Mouse (Mus musculus) embryonic facial prominence, embryonic 13.5 days (tissue): ENCODE measurements at regions not wholly inside any gene's neighbourhood (a gene's known extent, or its start where the extent isn't known, plus 50 kb on each side); places are given as distances from the start of the nearest gene placed in this dataset.

Source experiments
- ATAC-seq: fragments of 200-750 bp; cut with Nextera tagmentation; 2 replicates; pipeline ENCODE4 v1.8.0; 2017; ENCODE audit warnings: low read depth; ENCODE audit not compliant: insufficient number of reproducible peaks, insufficient read depth, low FRiP score, low TSS enrichment
- H3K27ac ChIP-seq: fragments of 300-500 bp; sonication (generic); 2 replicates; pipeline ENCODE4 v1.5.1; 2015; ENCODE audit warnings: moderate library complexity, mild to moderate bottlenecking, inconsistent platforms
- H3K27me3 ChIP-seq: fragments of 300-500 bp; sonication (generic); 2 replicates; pipeline ENCODE4 v1.6.1; 2015; ENCODE audit warnings: mild to moderate bottlenecking, inconsistent platforms
- H3K36me3 ChIP-seq: fragments of 300-500 bp; sonication (generic); 2 replicates; pipeline ENCODE4 v1.6.1; 2015; ENCODE audit warnings: mild to moderate bottlenecking, inconsistent platforms
- H3K4me1 ChIP-seq: fragments of 300-500 bp; sonication (generic); 2 replicates; pipeline ENCODE4 v1.6.1; 2015; ENCODE audit warnings: inconsistent platforms
- H3K4me2 ChIP-seq: fragments of 300-500 bp; sonication (generic); 2 replicates; pipeline ENCODE4 v1.6.1; 2015; ENCODE audit warnings: moderate library complexity, mild to moderate bottlenecking, inconsistent platforms
- H3K4me3 ChIP-seq: fragments of 300-500 bp; sonication (generic); 2 replicates; pipeline ENCODE4 v1.5.1; 2015; ENCODE audit warnings: mild to moderate bottlenecking, inconsistent platforms
- H3K9ac ChIP-seq: fragments of 300-500 bp; sonication (generic); 2 replicates; pipeline ENCODE4 v1.6.1; 2015; ENCODE audit warnings: mild to moderate bottlenecking, inconsistent platforms
- H3K9me3 ChIP-seq: fragments of 300-500 bp; sonication (generic); 2 replicates; pipeline ENCODE4 v1.6.1; 2016; ENCODE audit warnings: inconsistent platforms
- WGBS: fragments of 180-500 bp; shearing (Covaris S2); methylation state at CpG from one replicate; pipeline ENCODE4 v1.1.7; 2015; ENCODE audit warnings: mixed read lengths; 5-methylcytosine and 5-hydroxymethylcytosine counted together

DNA sequence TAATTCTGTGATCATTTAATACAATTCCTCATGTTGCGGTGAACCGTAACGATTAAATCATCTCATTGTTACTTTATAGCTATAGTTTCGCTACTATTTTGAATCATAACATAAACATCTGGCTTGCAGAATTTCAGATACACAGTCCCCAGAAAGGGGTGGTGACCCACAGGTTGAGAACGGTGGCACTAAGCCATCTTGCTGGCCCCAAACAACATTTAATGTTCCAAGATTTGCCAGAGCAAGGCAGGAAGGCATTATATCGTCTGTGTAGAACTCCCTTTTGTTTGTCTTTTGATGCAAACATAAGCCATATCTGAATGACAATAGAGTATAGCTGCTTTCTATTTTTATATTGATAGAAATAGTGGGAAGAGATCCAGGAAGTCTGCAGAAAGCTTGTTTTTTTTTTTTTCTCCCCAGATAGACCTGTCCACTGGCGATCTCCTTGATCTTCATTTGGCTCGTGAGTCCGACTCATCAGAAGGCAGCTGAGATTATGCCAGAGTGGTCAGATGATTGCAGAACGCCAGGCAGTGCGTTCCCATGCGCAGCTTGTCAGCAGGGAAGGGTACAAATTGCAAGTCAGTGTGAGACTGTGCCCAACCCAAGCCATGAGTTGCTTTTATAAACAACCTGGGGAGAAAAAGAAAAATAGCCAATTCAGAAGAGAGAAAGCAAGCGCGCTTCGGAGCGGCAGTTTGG is 213.9 kb downstream of the Dok5 start:
- no peak overlapping the region for H3K27ac ChIP-seq
- 77% methylated on average over 16 of the region's 16 CpGs for WGBS
- H3K36me3 ChIP-seq, result no peaks in the 10 kb centered on the region
- no peak for ATAC-seq
- no peak overlapping the region for H3K4me3 ChIP-seq
- peaks cover 9% of the 10 kb centered on the region; the same call in 1 of the 2 replicates for H3K4me1 ChIP-seq
- H3K9ac ChIP-seq, result no peak overlapping the region
- H3K27me3 ChIP-seq, result no peaks in the 10 kb centered on the region
- H3K9me3 ChIP-seq, result no peaks in the 10 kb centered on the region
- H3K4me2 ChIP-seq, result no peak overlapping the region

DNA sequence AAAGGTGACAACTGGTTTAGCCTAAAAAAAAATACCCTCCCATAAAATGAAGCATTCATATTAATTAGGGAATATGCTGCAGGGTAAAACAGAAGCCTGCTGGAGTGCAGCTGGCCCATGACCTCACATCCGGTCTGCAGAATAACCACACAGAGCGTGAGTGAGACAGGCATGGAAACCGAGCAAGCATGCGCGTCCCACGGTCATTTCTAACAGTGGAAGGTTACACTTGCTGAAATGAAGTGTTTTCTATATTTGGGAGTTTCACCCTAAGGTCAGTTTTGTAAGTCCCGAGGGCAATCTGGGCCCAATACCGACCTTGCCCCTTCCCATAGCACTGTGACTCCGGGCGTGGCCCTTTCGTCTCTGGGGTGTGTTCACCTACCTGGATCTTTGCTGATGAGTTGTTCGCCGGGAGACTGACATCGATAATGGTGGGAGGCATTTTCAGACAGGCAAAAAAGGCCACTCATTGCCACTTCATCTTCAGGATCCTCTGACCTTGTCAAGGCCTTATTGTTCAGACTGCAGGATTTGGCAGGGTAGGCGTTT is 214.6 kb downstream of the Dok5 start:
- H3K9me3 ChIP-seq, result no peaks in the 10 kb centered on the region
- 75% methylated on average over 15 of the region's 15 CpGs for WGBS
- H3K4me1 ChIP-seq, result peaks cover 6% of the 10 kb centered on the region; the same call in 1 of the 2 replicates
- H3K36me3 ChIP-seq, result no peaks in the 10 kb centered on the region
- H3K4me2 ChIP-seq, result no peak overlapping the region
- no peaks in the 10 kb centered on the region for H3K27me3 ChIP-seq
- ATAC-seq, result no peak
- H3K9ac ChIP-seq, result no peak overlapping the region
- H3K27ac ChIP-seq, result no peak overlapping the region
- H3K4me3 ChIP-seq, result no peak overlapping the region

GRCm38 (mm10) chr2:170947236-170947635 is 215.6 kb downstream of the Dok5 start:
- ATAC-seq, result no peak
- WGBS, result 92% methylated on average over 8 of the region's 8 CpGs

DNA sequence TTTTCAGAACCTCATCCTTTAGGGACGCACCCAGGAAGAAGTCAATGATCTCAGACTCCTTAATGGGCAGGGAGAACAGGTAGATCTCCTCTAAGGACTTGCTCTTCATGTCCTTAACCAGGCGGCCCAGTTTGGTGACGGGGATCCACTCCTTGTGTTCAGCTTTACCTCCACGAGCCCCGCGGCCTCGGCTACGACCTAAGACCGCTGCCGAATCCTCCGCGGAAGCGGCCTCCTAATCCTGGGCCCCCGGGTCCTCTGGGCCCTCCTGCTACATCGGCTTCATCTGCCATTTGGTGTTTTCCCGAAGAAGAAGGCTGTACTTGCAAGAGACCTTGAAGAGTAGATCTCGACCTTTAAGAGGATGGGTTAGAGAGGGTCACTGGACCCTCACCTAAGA is 223.0 kb downstream of the Dok5 start:
- Histone ChIP-seq H3K9ac (no peak overlapping the region), H3K9me3 (no peaks in the 10 kb centered on the region), H3K27me3 (no peaks in the 10 kb centered on the region), H3K36me3 (no peaks in the 10 kb centered on the region), H3K4me1 (no peaks in the 10 kb centered on the region), H3K4me2 (no peak overlapping the region), H3K4me3 (no peak overlapping the region), H3K27ac (no peak overlapping the region)
- ATAC-seq, result no peak
- 93% methylated on average over 17 of the region's 17 CpGs for WGBS

More at GRCm38 (mm10) chr2:170947236-170947635, 215.6 kb downstream of the Dok5 start:
- no peak overlapping the region for H3K27ac ChIP-seq
- H3K4me3 ChIP-seq, result no peak overlapping the region
- H3K4me1 ChIP-seq, result peaks cover 6% of the 10 kb centered on the region; the same call in 1 of the 2 replicates
- no peak overlapping the region for H3K4me2 ChIP-seq
- no peaks in the 10 kb centered on the region for H3K36me3 ChIP-seq
- no peaks in the 10 kb centered on the region for H3K9me3 ChIP-seq
- H3K9ac ChIP-seq, result no peak overlapping the region
- no peaks in the 10 kb centered on the region for H3K27me3 ChIP-seq

DNA sequence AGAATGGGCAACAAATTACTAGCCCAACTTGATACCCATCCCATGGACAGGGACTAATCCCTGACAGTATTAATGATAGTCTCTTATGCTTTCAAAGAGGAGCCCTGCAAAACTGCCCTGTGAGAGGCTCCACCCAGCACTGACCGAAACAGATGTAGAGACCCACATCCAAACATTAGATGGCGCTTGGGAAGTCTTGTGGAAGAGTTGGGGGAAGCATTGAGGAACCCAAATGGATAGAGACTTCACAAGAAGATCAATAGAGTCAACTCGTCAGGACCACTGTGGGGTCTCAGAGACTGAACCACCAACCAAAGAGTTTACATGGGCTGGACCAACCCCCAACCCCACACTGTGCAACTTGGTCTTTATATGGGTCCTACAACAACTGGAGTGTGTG is 225.2 kb downstream of the Dok5 start:
- H3K4me1 ChIP-seq, result no peaks in the 10 kb centered on the region

GRCm38 (mm10) chr2:170960396-170960795 is 228.8 kb downstream of the Dok5 start:
- no peak for ATAC-seq
- 89% methylated on average over 4 of the region's 4 CpGs for WGBS
- H3K27ac ChIP-seq, result no peak overlapping the region

More for the DNA sequence above, 225.2 kb downstream of the Dok5 start:
- no peaks in the 10 kb centered on the region for H3K27me3 ChIP-seq
- no peak overlapping the region for H3K9ac ChIP-seq
- no peak overlapping the region for H3K4me3 ChIP-seq
- H3K9me3 ChIP-seq, result no peaks in the 10 kb centered on the region
- H3K4me2 ChIP-seq, result no peak overlapping the region
- H3K36me3 ChIP-seq, result no peaks in the 10 kb centered on the region
- WGBS, result 72% methylated on average over 3 of the region's 3 CpGs
- H3K27ac ChIP-seq, result no peak overlapping the region
- no peak for ATAC-seq

DNA sequence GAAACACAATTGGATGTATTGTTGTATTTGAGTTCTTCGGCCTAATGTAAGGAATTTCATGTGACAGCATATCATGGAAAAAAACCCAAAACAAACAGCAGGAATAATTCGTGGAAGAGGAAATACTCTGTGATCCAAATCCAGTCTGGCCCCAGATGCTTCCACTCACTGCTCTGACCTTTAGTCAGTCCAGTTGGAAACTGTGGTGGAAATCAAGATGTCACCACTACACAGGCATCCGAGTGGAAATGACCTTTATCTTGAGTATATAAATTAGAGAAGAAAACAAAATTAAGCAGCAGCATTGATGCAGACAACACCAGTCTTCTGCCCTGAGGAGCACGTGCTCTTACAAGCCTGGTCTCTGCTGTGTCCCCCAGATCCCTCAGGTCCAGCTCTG is 230.9 kb downstream of the Dok5 start:
- no peaks in the 10 kb centered on the region for H3K9me3 ChIP-seq
- no peak for ATAC-seq
- WGBS, result 71% methylated on average over 4 of the region's 4 CpGs
- H3K27ac ChIP-seq, result no peak overlapping the region
- no peaks in the 10 kb centered on the region for H3K27me3 ChIP-seq
- H3K36me3 ChIP-seq, result no peaks in the 10 kb centered on the region
- H3K4me1 ChIP-seq, result no peaks in the 10 kb centered on the region
- no peak overlapping the region for H3K9ac ChIP-seq
- H3K4me2 ChIP-seq, result no peak overlapping the region
- H3K4me3 ChIP-seq, result no peak overlapping the region

More at GRCm38 (mm10) chr2:170960396-170960795, 228.8 kb downstream of the Dok5 start:
- Histone ChIP-seq H3K36me3 (no peaks in the 10 kb centered on the region), H3K4me3 (no peak overlapping the region), H3K9me3 (no peaks in the 10 kb centered on the region), H3K9ac (no peak overlapping the region), H3K27me3 (no peaks in the 10 kb centered on the region), H3K4me2 (no peak overlapping the region), H3K4me1 (no peaks in the 10 kb centered on the region)

- peaks cover 3% of the 10 kb centered on the region; the same call in 1 of the 2 replicates for H3K9me3 ChIP-seq
- H3K27ac ChIP-seq, result no peak overlapping the region
- peaks cover 8% of the 10 kb centered on the region for H3K4me1 ChIP-seq
- H3K36me3 ChIP-seq, result no peaks in the 10 kb centered on the region
- no peak overlapping the region for H3K9ac ChIP-seq
- no peak overlapping the region for H3K4me3 ChIP-seq
- ATAC-seq, result no peak
- no peak overlapping the region for H3K4me2 ChIP-seq
- H3K27me3 ChIP-seq, result no peaks in the 10 kb centered on the region
- WGBS, result 28% methylated on average over 3 of the region's 3 CpGs
These were observed 237.8 kb downstream of the Dok5 start for GRCm38 (mm10) chr2:170969430-170969829.

GRCm38 (mm10) chr2:170985357-170985756 is 253.8 kb downstream of the Dok5 start:
- Histone ChIP-seq H3K27me3 (no peaks in the 10 kb centered on the region), H3K36me3 (no peaks in the 10 kb centered on the region), H3K27ac (no peak overlapping the region), H3K9ac (no peak overlapping the region), H3K4me1 (peaks cover 5% of the 10 kb centered on the region; the same call in 1 of the 2 replicates), H3K4me2 (no peak overlapping the region), H3K4me3 (no peak overlapping the region), H3K9me3 (no peaks in the 10 kb centered on the region)
- no peak for ATAC-seq
- WGBS, result 74% methylated on average over 1 of the region's 1 CpGs

DNA sequence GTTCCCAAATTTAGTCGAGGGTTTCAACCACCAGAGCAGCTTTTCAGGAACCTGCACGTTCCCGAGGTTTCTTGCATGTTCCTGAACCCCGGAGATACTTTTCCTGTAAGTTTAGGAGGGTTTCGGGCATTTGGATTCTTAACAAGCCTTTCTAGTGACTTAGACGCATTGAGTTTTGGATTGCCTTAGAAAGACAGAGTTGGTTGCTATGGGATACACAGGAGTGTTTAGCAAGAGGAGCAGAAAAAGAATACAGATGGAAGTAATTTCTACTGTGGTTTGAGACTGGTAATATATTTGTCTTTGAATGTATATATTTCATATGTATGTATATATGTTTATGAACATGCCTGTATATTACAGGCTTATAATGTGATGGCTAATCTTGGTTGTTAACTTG is 266.8 kb downstream of the Dok5 start:
- peak overlapping the region; percentile 57 for H3K27ac ChIP-seq

GRCm38 (mm10) chr2:171000165-171000564 is 268.6 kb downstream of the Dok5 start:
- no peaks in the 10 kb centered on the region for H3K27me3 ChIP-seq
- H3K4me2 ChIP-seq, result no peak overlapping the region
- no peaks in the 10 kb centered on the region for H3K9me3 ChIP-seq
- ATAC-seq, result no peak
- WGBS, result 68% methylated on average over 3 of the region's 3 CpGs
- H3K27ac ChIP-seq, result no peak overlapping the region
- H3K4me1 ChIP-seq, result peaks cover 2% of the 10 kb centered on the region; the same call in 1 of the 2 replicates
- H3K36me3 ChIP-seq, result no peaks in the 10 kb centered on the region
- H3K9ac ChIP-seq, result no peak overlapping the region
- H3K4me3 ChIP-seq, result no peak overlapping the region

More for the DNA sequence above, 266.8 kb downstream of the Dok5 start:
- Histone ChIP-seq H3K4me1 (peaks cover 2% of the 10 kb centered on the region; the same call in 1 of the 2 replicates), H3K27me3 (no peaks in the 10 kb centered on the region), H3K4me2 (no peak overlapping the region), H3K4me3 (no peak overlapping the region), H3K9ac (no peak overlapping the region), H3K36me3 (no peaks in the 10 kb centered on the region), H3K9me3 (peaks cover 4% of the 10 kb centered on the region; the same call in 1 of the 2 replicates)
- 58% methylated on average over 6 of the region's 6 CpGs for WGBS
- no peak for ATAC-seq

DNA sequence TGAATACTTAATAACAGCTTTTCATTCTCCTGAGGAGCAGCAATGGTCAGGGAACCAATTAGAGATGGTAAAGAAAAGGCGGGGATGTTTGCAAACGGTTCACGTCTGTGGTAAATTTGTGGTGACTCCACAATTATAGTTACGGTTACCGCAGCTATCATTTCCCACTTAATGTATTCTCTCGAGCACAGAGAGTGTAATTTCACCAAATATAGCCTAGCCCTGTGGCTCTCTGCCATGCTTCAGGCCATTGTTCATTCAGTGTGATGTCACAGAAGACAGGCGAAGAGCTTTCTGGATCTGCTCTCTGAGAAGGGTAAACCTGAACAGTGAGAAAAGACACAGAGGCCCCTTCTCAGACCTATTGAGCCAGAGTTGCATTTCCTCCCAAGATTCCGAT is 296.9 kb downstream of the Dok5 start:
- H3K27ac ChIP-seq, result no peak overlapping the region
- WGBS, result 42% methylated on average over 8 of the region's 8 CpGs
- no peak overlapping the region for H3K4me3 ChIP-seq
- H3K27me3 ChIP-seq, result no peaks in the 10 kb centered on the region
- peaks cover 13% of the 10 kb centered on the region for H3K4me1 ChIP-seq
- H3K36me3 ChIP-seq, result no peaks in the 10 kb centered on the region
- H3K9ac ChIP-seq, result no peak overlapping the region
- H3K4me2 ChIP-seq, result no peak overlapping the region
- no peak for ATAC-seq
- no peaks in the 10 kb centered on the region for H3K9me3 ChIP-seq
